Mouse (Mus musculus): Measurements from ENCODE around the gene Adcy2. TPM values are rescaled to one million over a fixed set of nuclear protein-coding genes. Genes with fewer than 3 reads are reported as not detected.

Gene Adcy2
- polyA plus RNA-seq, 1 experiment from 2014 or later = 6.5 TPM

GRCm38 (mm10) chr13:69002173-69002572, 2.8 kb upstream of the Adcy2 start:
- peaks cover 20% of the 10 kb centered on the region for H3K4me1 ChIP-seq
- no peak overlapping the region for H3K9ac ChIP-seq
- no peaks in the 10 kb centered on the region for H3K36me3 ChIP-seq
- peaks cover 20% of the 10 kb centered on the region for H3K27me3 ChIP-seq
- no peak for ATAC-seq (ENCODE audit: low FRiP score)
- no peak overlapping the region for H3K4me2 ChIP-seq (replicated peaks)
- 22% methylated on average over 4 of the region's 4 CpGs for WGBS
- no peak overlapping the region for H3K4me3 ChIP-seq
- no peak overlapping the region for H3K27ac ChIP-seq
- no peaks in the 10 kb centered on the region for H3K9me3 ChIP-seq (replicated peaks)

GRCm38 (mm10) chr13:68999826-69000225, 485 bp upstream of the Adcy2 start:
- H3K9ac ChIP-seq = peak overlapping the region; percentile 84; the same call in 1 of the 2 replicates
- H3K4me2 ChIP-seq (replicated peaks) = peak overlapping the region; percentile 94
- H3K4me1 ChIP-seq = peaks cover 20% of the 10 kb centered on the region
- ATAC-seq (ENCODE audit: low FRiP score) = no peak
- H3K4me3 ChIP-seq = peak overlapping the region; percentile 70
- WGBS = 47% methylated on average over 5 of the region's 5 CpGs
- peaks cover 20% of the 10 kb centered on the region for H3K27me3 ChIP-seq
- no peaks in the 10 kb centered on the region for H3K9me3 ChIP-seq (replicated peaks)
- no peak overlapping the region for H3K27ac ChIP-seq
- no peaks in the 10 kb centered on the region for H3K36me3 ChIP-seq

GRCm38 (mm10) chr13:68998558-68998917, 803 bp downstream of the Adcy2 start:
- no peaks in the 10 kb centered on the region for H3K9me3 ChIP-seq (replicated peaks)
- H3K4me3 ChIP-seq = peak overlapping the region; percentile 70
- H3K4me2 ChIP-seq (replicated peaks) = peak overlapping the region; percentile 94
- under 1% methylated on average over 17 of the region's 17 CpGs for WGBS
- peak; percentile 38 for ATAC-seq (ENCODE audit: low FRiP score)
- H3K27me3 ChIP-seq = peaks cover 20% of the 10 kb centered on the region
- H3K4me1 ChIP-seq = peaks cover 20% of the 10 kb centered on the region
- 0 out of 2 replicates have a peak overlapping the region, but pooled peaks have one; percentile 66 for H3K27ac ChIP-seq
- H3K9ac ChIP-seq = peak overlapping the region; percentile 84
- no peaks in the 10 kb centered on the region for H3K36me3 ChIP-seq

- Histone ChIP-seq H3K4me2 (replicated peaks) (peak overlapping the region; percentile 94), H3K9ac (peak overlapping the region; percentile 84; the same call in 1 of the 2 replicates), H3K4me3 (peak overlapping the region; percentile 70), H3K4me1 (peaks cover 20% of the 10 kb centered on the region), H3K27me3 (peaks cover 20% of the 10 kb centered on the region), H3K27ac (no peak overlapping the region), H3K36me3 (no peaks in the 10 kb centered on the region), H3K9me3 (replicated peaks) (no peaks in the 10 kb centered on the region)
- no peak for ATAC-seq (ENCODE audit: low FRiP score)
- WGBS = 12% methylated on average over 22 of the region's 22 CpGs
These were observed 1.4 kb downstream of the Adcy2 start for GRCm38 (mm10) chr13:68997821-68998551.

- Histone ChIP-seq H3K36me3 (no peaks in the 10 kb centered on the region), H3K4me2 (replicated peaks) (peak overlapping the region; percentile 94), H3K9ac (no peak overlapping the region), H3K4me1 (peaks cover 20% of the 10 kb centered on the region), H3K27me3 (peaks cover 20% of the 10 kb centered on the region), H3K27ac (no peak overlapping the region), H3K9me3 (replicated peaks) (no peaks in the 10 kb centered on the region), H3K4me3 (peak overlapping the region; percentile 70; the same call in 1 of the 2 replicates)
- ATAC-seq (ENCODE audit: low FRiP score) = no peak
- 31% methylated on average over 10 of the region's 10 CpGs for WGBS
These were observed 2.0 kb downstream of the Adcy2 start for GRCm38 (mm10) chr13:68997386-68997785.

- no peak for ATAC-seq (ENCODE audit: low FRiP score)
- Histone ChIP-seq H3K4me1 (peaks cover 20% of the 10 kb centered on the region), H3K4me2 (replicated peaks) (no peak overlapping the region), H3K27me3 (peaks cover 20% of the 10 kb centered on the region), H3K9ac (no peak overlapping the region), H3K9me3 (replicated peaks) (no peaks in the 10 kb centered on the region), H3K4me3 (no peak overlapping the region), H3K27ac (no peak overlapping the region), H3K36me3 (no peaks in the 10 kb centered on the region)
- 66% methylated on average over 3 of the region's 3 CpGs for WGBS
These were observed 2.7 kb downstream of the Adcy2 start for GRCm38 (mm10) chr13:68996661-68997060.

GRCm38 (mm10) chr13:68985789-68986188, 13.6 kb downstream of the Adcy2 start:
- no peak for ATAC-seq (ENCODE audit: low FRiP score)
- no peaks in the 10 kb centered on the region for H3K27me3 ChIP-seq
- H3K9ac ChIP-seq = no peak overlapping the region
- WGBS = 76% methylated on average over 2 of the region's 2 CpGs
- no peak overlapping the region for H3K27ac ChIP-seq
- H3K4me1 ChIP-seq = no peaks in the 10 kb centered on the region
- H3K4me2 ChIP-seq (replicated peaks) = no peak overlapping the region
- no peaks in the 10 kb centered on the region for H3K36me3 ChIP-seq
- no peaks in the 10 kb centered on the region for H3K9me3 ChIP-seq (replicated peaks)
- no peak overlapping the region for H3K4me3 ChIP-seq

GRCm38 (mm10) chr13:68984000-68984399, 15.3 kb downstream of the Adcy2 start:
- ATAC-seq (ENCODE audit: low FRiP score) = no peak
- WGBS = 72% methylated on average over 15 of the region's 15 CpGs

GRCm38 (mm10) chr13:68981048-68981447, 18.3 kb downstream of the Adcy2 start:
- no peak overlapping the region for H3K4me2 ChIP-seq (replicated peaks)
- H3K9me3 ChIP-seq (replicated peaks) = no peaks in the 10 kb centered on the region
- H3K9ac ChIP-seq = no peak overlapping the region
- H3K4me3 ChIP-seq = no peak overlapping the region
- no peaks in the 10 kb centered on the region for H3K27me3 ChIP-seq
- 89% methylated on average over 2 of the region's 2 CpGs for whole genome bisulfite sequencing
- no peak overlapping the region for H3K27ac ChIP-seq
- H3K4me1 ChIP-seq = no peaks in the 10 kb centered on the region
- H3K36me3 ChIP-seq = no peaks in the 10 kb centered on the region
- ATAC-seq (ENCODE audit: low FRiP score) = no peak

More at GRCm38 (mm10) chr13:68984000-68984399, 15.3 kb downstream of the Adcy2 start:
- no peak overlapping the region for H3K4me3 ChIP-seq
- no peak overlapping the region for H3K27ac ChIP-seq
- H3K4me1 ChIP-seq = no peaks in the 10 kb centered on the region
- no peak overlapping the region for H3K9ac ChIP-seq
- no peaks in the 10 kb centered on the region for H3K36me3 ChIP-seq
- H3K4me2 ChIP-seq (replicated peaks) = no peak overlapping the region
- no peaks in the 10 kb centered on the region for H3K27me3 ChIP-seq
- H3K9me3 ChIP-seq (replicated peaks) = no peaks in the 10 kb centered on the region

GRCm38 (mm10) chr13:68973143-68973542, 26.2 kb downstream of the Adcy2 start:
- Histone ChIP-seq H3K27ac (no peak overlapping the region), H3K27me3 (no peaks in the 10 kb centered on the region), H3K9ac (no peak overlapping the region), H3K4me3 (no peak overlapping the region), H3K9me3 (replicated peaks) (no peaks in the 10 kb centered on the region), H3K4me2 (replicated peaks) (no peak overlapping the region), H3K4me1 (no peaks in the 10 kb centered on the region), H3K36me3 (no peaks in the 10 kb centered on the region)
- no peak for ATAC-seq (ENCODE audit: low FRiP score)
- 44% methylated on average over 3 of the region's 3 CpGs for WGBS

GRCm38 (mm10) chr13:68961580-68961979, 37.8 kb downstream of the Adcy2 start:
- H3K4me3 ChIP-seq = no peak overlapping the region
- H3K9ac ChIP-seq = no peak overlapping the region
- no peak for ATAC-seq (ENCODE audit: low FRiP score)
- H3K27ac ChIP-seq = no peak overlapping the region
- no peaks in the 10 kb centered on the region for H3K36me3 ChIP-seq
- no peaks in the 10 kb centered on the region for H3K9me3 ChIP-seq (replicated peaks)
- no peaks in the 10 kb centered on the region for H3K4me1 ChIP-seq
- no peaks in the 10 kb centered on the region for H3K27me3 ChIP-seq
- no peak overlapping the region for H3K4me2 ChIP-seq (replicated peaks)
- 87% methylated on average over 5 of the region's 5 CpGs for WGBS

GRCm38 (mm10) chr13:68960513-68960912, 38.8 kb downstream of the Adcy2 start:
- no peak overlapping the region for H3K27ac ChIP-seq
- H3K27me3 ChIP-seq = no peaks in the 10 kb centered on the region
- H3K4me2 ChIP-seq (replicated peaks) = no peak overlapping the region
- no peak overlapping the region for H3K4me3 ChIP-seq
- no peaks in the 10 kb centered on the region for H3K9me3 ChIP-seq (replicated peaks)
- no peak overlapping the region for H3K9ac ChIP-seq
- 74% methylated on average over 6 of the region's 6 CpGs for WGBS
- ATAC-seq (ENCODE audit: low FRiP score) = no peak
- no peaks in the 10 kb centered on the region for H3K4me1 ChIP-seq
- no peaks in the 10 kb centered on the region for H3K36me3 ChIP-seq

- no peaks in the 10 kb centered on the region for H3K9me3 ChIP-seq (replicated peaks)
- H3K27me3 ChIP-seq = no peaks in the 10 kb centered on the region
- ATAC-seq (ENCODE audit: low FRiP score) = no peak
These were observed 39.9 kb downstream of the Adcy2 start for GRCm38 (mm10) chr13:68959406-68959805.

More at GRCm38 (mm10) chr13:68959406-68959805, 39.9 kb downstream of the Adcy2 start:
- Histone ChIP-seq H3K27ac (no peak overlapping the region), H3K4me1 (no peaks in the 10 kb centered on the region), H3K4me3 (no peak overlapping the region), H3K9ac (no peak overlapping the region), H3K4me2 (replicated peaks) (no peak overlapping the region), H3K36me3 (no peaks in the 10 kb centered on the region)
- 90% methylated on average over 4 of the region's 4 CpGs for WGBS

Measured in hindbrain, embryonic 12.5 days (tissue).